Mouse (Mus musculus) testis, postnatal 10 days (tissue): ENCODE measurements around the gene Adipor2.

Source experiments
- DNase-seq: peaks from one replicate; pipeline ENCODE4 v3.0.0; 2021; ENCODE audit warnings: low spot score

The Adipor2 gene

GRCm38 (mm10) chr6:119420357-119420756 is 2.9 kb upstream of the Adipor2 start:
- no peak for DNase-seq

- DNase-seq = no peak
Measured at GRCm38 (mm10) chr6:119419412-119419811, 1.9 kb upstream of the Adipor2 start.

GRCm38 (mm10) chr6:119418392-119419251 is 1.1 kb upstream of the Adipor2 start:
- peak; percentile 48 for DNase-seq

- no peak for DNase-seq
Measured at GRCm38 (mm10) chr6:119417821-119418220, 317 bp upstream of the Adipor2 start.

GRCm38 (mm10) chr6:119416643-119417042 is 861 bp downstream of the Adipor2 start:
- no peak for DNase-seq

GRCm38 (mm10) chr6:119414262-119415043 is 3.1 kb downstream of the Adipor2 start:
- DNase-seq = no peak

GRCm38 (mm10) chr6:119412588-119412987 is 4.9 kb downstream of the Adipor2 start:
- no peak for DNase-seq

GRCm38 (mm10) chr6:119411511-119411910 is 6.0 kb downstream of the Adipor2 start:
- no peak for DNase-seq

- no peak for DNase-seq
Measured at GRCm38 (mm10) chr6:119409766-119410165, 7.7 kb downstream of the Adipor2 start.

GRCm38 (mm10) chr6:119408582-119408981 is 8.9 kb downstream of the Adipor2 start:
- DNase-seq = no peak

GRCm38 (mm10) chr6:119407818-119408217 is 9.7 kb downstream of the Adipor2 start:
- no peak for DNase-seq

GRCm38 (mm10) chr6:119406528-119406927 is 11.0 kb downstream of the Adipor2 start:
- no peak for DNase-seq

GRCm38 (mm10) chr6:119405310-119405709 is 12.2 kb downstream of the Adipor2 start:
- no peak for DNase-seq

GRCm38 (mm10) chr6:119404854-119405253 is 12.7 kb downstream of the Adipor2 start:
- DNase-seq = no peak

- DNase-seq = no peak
Measured at GRCm38 (mm10) chr6:119402976-119403375, 14.5 kb downstream of the Adipor2 start.

GRCm38 (mm10) chr6:119401545-119402304 is 15.8 kb downstream of the Adipor2 start:
- DNase-seq = no peak

- DNase-seq = no peak
Measured at GRCm38 (mm10) chr6:119400649-119401048, 16.9 kb downstream of the Adipor2 start.

- no peak for DNase-seq
Measured at GRCm38 (mm10) chr6:119399371-119399770, 18.1 kb downstream of the Adipor2 start.

- DNase-seq = peak; percentile 54
Measured at GRCm38 (mm10) chr6:119396309-119396634, 21.2 kb downstream of the Adipor2 start.

- no peak for DNase-seq
Measured at GRCm38 (mm10) chr6:119395421-119396308, 21.8 kb downstream of the Adipor2 start.

GRCm38 (mm10) chr6:119392836-119393235 is 24.7 kb downstream of the Adipor2 start:
- DNase-seq = no peak
